Mouse (Mus musculus) skeletal muscle tissue, adult 2 months (tissue): ENCODE data around the gene Iqck.

Experiments used
- DNase-seq: peaks from one replicate; pipeline ENCODE4 v3.0.0-alpha.2; 2012; ENCODE audit warnings: low read depth, low spot score

Iqck gene

DNA sequence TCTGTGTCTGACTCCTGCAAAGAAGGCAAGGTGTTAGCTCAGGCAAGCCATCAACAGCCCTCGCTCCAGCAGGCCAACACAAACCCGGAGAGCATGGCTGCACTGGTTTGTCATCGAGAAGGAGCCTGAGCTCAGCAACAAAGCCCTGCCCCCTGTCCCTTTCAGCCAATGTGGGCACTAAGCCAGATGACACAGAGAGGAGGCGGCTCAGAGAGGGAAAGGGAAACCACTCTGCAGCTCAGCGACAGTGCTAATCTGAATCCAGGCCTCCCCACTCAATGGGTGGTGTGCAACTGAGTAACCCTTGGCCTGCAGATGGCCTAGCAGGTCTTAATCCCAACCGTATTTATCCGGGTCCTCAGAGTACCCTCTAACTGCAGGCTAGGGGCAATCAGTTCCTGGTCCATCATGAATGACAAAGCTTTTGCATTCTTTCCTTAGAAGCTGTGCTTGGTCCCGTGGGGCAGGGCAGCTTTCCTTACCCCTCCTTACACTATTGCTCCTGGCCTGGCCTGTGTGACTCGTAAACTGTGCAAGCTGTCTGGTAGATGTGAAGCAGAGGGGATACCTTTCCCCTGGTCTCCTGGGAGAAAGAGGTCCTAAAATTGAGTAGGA, 4.8 kb upstream of the Iqck start:
- peak; percentile 45 for DNase-seq

DNA sequence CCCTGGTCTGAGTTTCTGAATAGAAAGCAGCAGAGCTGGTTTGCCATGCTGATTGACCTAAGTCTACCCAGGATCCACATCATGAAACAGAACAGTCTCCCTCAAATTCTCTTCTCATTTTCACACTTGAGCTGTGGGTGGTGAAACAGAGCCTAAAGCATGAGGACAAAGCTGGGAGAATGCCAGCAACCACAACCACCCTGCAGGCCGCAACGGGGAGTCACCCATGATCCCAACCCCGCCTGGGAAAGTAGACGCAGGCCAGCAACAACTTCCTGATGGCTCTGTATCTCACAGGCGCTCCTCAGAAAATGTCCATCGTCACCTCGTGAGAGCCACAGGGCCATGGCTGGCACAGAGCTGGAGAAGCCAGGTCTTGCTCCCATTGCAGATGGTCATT, 4.0 kb upstream of the Iqck start:
- no peak for DNase-seq

- DNase-seq: no peak
Measured at GRCm38 (mm10) chr7:118852611-118853010, 2.9 kb upstream of the Iqck start.

DNA sequence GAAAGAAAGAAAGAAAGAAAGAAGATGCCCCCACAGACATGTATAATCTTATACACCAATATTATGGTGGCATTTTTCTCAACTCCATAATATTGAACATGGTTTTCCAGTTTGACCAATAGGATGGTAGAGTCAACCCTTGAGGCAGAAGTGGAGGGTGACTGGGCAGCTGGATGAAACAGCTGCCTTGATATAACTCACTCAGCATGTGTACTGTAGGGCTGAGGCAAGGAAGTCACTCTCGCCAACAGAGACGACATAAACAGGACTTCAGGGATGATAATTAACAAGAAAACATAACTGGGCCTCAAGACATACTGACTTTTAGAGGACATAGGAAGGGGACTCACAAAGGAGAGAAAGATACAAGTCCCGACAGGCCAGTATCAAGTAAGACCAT, 946 bp upstream of the Iqck start:
- DNase-seq: no peak

DNA sequence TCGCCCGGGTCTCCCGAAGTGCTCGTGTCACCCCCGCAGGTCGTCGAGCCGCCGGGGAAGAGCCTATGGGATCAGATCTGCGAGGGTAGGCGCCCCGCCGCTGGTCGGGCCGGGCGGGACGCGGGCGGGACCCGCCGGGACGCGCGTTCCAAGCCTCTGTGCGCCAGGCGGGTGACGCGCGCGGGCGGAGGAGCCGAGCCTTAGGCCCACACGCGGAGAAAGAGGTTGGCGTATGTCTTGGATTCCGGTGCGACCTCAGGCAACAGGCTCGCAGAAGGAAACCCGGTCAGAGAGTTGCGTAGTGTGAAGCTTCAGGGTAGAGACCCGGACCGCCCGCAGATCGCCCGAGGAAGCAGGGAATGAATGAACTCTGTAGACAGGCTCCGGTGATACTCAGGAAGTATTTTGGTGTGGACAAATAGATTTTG, 339 bp downstream of the Iqck start, which contains the start of gene Knop1:
Knop1 (minus strand) TSS at position 378 of the 428 bp plus-strand sequence.
- DNase-seq: no peak

DNA sequence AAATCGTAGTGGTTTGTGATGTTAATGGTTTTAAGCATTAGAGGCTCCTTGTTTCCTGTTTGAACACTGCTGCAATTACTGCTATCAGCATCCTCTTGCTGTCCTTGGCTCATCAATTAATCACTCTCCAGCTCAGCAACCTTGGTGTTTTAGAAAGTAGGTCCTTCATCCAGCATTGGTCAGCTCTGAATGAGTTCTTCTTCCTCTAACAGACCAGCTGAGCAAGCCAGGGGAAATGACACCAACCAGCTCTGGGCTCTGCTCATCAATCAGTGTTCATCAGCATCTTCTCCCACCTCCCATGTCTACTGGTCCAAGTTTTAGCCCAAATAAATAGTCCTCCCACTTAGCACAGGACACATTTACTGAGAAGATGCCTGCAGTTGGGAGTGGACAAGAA, 3.1 kb downstream of the Iqck start:
- DNase-seq: no peak

GRCm38 (mm10) chr7:118865362-118865761, 9.8 kb downstream of the Iqck start:
- DNase-seq: no peak

GRCm38 (mm10) chr7:118879466-118880029, 24.0 kb downstream of the Iqck start:
- DNase-seq: no peak

GRCm38 (mm10) chr7:118883957-118884356, 28.4 kb downstream of the Iqck start:
- DNase-seq: no peak

- no peak for DNase-seq
Measured at GRCm38 (mm10) chr7:118884969-118885368, 29.4 kb downstream of the Iqck start.

DNA sequence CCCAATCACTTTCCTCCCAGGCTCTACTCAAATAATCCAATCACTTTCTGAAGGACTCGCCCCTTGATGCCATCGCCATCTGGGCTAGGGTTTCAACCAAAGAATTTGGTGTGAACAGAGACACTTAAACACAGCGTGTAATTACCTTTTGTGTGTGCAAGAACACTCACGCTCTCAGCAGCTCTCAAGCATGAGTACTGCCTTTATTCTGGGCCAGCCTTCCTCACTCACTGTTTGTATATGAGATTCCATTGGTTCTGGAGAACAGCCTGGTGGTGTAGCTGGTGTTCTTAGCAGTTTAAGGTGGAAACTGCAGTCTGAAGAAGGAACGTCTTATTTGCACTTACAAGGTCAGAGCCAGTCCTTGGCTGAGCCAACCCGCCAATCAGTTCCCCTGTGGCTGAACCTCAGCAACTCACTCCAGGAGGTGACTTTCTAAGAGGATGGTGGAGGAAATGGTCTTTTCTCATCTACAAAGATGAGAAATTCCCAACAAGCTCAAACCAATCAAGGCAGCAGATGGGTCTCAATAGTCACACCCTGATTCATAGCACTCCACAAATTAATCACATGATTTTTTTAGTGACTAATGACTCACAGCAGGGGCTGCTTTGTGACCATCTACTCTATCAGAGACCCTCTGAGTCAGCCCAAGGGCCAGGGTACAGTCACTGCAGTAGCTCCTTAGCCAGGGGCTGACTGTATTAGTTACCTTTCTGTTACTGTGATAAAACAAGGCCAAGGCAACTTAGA, 31.9 kb downstream of the Iqck start:
- no peak for DNase-seq

- no peak for DNase-seq
Measured at GRCm38 (mm10) chr7:118889046-118889680, 33.6 kb downstream of the Iqck start.

- DNase-seq: no peak
Measured at GRCm38 (mm10) chr7:118895469-118896450, 40.2 kb downstream of the Iqck start.

DNA sequence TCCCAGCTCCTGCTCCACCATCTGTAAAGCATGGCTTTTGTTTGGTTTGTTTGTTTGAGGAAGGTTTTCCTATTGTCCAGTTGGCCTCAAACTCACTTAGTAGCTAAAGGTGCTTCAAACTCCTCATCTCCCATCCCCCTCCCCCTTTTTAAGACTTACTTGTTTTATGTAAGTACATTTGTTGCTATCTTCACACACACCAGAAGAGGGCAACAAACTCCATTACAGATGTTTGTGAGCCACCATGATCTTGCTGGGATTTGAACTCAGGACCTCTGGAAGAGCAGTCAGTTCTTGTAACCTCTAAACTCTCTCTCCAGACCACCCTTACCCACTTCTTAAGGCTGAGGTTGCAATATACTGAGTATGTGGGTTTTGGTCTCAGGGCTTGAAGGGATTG, 42.5 kb downstream of the Iqck start:
- peak; percentile 27 for DNase-seq

DNA sequence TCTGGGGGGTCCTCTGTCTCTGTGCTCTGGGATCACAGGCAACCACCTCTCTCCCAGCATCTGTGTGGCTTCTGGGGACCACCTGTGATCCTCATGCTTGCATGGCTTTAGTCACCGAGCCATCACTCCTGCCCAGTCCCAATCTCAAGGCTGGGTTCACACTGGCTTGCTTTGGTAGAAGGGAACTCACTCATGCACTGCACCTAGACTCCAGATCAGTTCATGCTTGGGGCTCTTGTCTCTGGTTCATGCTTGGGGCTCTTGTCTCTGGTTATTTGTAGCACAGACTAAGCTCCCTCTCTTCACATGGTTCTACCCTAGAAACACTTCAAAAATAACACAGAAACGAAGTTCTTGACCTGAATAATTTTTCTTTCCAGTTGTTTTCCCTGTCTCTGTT, 44.5 kb downstream of the Iqck start:
- DNase-seq: no peak

- no peak for DNase-seq
Measured at GRCm38 (mm10) chr7:118902944-118903343, 47.4 kb downstream of the Iqck start.

DNA sequence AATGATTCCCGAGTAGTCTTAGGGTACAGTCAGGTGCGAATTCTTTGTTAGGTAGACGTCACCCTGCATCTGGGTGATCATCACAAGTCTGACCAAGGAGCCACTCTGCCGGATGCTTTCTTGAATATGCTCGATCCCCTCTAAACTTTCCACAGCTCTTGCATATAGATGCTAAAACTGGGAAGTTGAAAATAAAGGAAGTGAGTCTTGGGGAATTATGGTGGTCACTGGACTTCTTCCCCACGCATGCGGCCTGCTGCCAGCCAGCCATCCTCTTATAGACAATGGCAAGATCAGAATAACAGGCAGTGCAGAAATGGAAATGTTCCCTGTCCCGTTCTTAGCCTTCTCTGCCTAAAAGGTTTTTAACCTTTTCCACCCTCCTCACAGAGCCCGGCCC, 48.3 kb downstream of the Iqck start:
- DNase-seq: no peak

GRCm38 (mm10) chr7:118904530-118904929, 49.0 kb downstream of the Iqck start:
- no peak for DNase-seq

DNA sequence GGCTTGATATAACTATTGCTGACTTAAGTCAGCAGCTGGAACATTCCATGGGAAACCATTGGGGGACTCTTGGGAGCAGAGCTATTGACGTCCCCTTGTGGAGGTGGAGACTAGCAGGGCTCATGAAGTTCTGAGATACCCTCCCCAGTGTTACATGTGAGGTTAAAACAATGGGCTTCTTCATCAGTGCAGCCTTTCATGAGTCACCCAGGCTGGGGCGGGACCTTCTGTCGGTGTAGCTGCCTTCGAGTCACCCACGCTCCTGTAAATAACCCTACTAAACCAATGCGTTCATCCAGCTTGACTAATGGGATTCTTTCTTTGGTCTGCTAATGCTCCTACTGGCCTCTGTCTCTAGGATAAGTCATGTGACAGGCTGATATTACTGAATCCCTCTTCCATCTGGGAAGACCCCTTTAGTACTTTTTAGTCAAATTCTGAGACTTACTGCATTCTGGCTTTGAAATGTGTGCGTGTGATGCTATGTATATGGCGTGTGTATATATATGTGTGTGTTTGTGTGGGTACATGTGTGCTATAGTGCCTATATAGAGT, 53.5 kb downstream of the Iqck start:
- DNase-seq: no peak

GRCm38 (mm10) chr7:118910464-118910863, 54.9 kb downstream of the Iqck start:
- no peak for DNase-seq

DNA sequence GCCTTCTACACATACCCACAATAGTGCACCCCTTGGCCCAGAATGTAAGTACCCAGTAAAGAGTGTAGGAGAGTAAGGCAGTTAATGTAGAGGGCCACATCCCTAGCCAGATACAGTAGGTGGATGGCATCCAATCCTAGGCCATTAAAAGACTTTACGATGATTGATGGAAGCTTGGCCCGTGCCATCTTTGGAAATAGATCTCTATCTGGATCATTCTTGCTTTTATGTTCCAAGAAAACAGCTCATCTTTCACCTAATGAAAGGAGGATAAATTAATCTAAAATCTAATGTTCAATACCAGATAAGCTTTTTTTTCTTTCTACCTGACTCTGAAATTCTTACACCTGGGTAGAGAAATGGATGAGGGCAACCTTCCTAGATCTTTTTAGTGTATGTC, 55.6 kb downstream of the Iqck start:
- no peak for DNase-seq
